Mouse (Mus musculus) T-cell, adult 2 months (primary cell): ENCODE measurements at regions not wholly inside any gene's neighbourhood (a gene's known extent, or its start where the extent isn't known, plus 50 kb on each side); places are given as distances from the start of the nearest gene placed in this dataset.

Experiments
- DNase-seq: peaks from one replicate; pipeline ENCODE4 v3.0.0; 2022; ENCODE audit warnings: low spot score

- DNase-seq: no peak
Observed at GRCm38 (mm10) chr16:30652692-30653091, 53.2 kb downstream of the Fam43a start.

- DNase-seq: no peak
Observed at GRCm38 (mm10) chr16:30653806-30654205, 54.3 kb downstream of the Fam43a start.

- no peak for DNase-seq
Observed at GRCm38 (mm10) chr16:30654226-30654625, 54.7 kb downstream of the Fam43a start.

- DNase-seq: no peak
Observed at GRCm38 (mm10) chr16:30655798-30656221, 56.3 kb downstream of the Fam43a start.

- no peak for DNase-seq
Observed at GRCm38 (mm10) chr16:30656881-30657280, 57.4 kb downstream of the Fam43a start.

DNA sequence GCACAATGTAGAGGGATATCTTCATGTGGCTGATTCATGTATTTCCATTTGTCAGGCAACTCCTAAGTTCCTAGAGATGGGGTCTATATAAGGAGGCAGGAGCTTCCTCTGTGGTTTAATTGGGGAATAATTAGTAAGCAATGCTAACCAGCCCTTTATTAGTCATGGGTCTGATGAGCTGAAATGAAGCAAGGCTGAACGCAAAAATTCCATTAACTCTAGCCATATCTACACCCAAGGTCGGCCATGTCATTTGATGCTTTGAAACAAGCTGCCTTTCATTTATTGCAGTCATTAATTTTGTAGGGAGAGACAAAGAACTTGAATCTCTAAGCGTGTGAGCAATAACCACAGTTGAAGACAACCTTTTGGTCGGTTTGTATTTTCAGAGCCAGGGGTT lies 59.4 kb downstream of the Fam43a start:
- no peak for DNase-seq

- no peak for DNase-seq
Observed at GRCm38 (mm10) chr16:30661086-30661977, 61.8 kb downstream of the Fam43a start.

GRCm38 (mm10) chr16:30663055-30663454 lies 63.5 kb downstream of the Fam43a start:
- DNase-seq: no peak

DNA sequence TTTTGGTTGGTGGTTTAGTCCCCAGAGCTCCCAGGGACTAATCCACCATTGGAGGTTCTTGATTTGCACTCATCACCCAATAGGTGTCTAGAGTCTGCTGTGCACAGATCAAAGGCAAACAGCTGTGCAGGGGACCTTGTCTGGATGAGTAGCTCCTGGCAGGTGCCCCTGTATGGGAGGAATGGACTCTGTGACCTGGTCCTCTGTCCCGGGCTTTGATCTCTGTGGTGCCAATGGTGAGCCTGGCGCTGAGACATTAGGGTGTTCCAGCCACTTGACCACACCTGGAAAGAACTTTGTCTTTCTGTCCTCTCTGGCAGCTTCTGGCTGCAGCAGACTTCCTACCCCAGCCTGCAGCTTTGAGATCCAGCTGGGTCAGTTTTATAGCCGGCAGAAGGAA lies 64.4 kb downstream of the Fam43a start:
- DNase-seq: no peak

- no peak for DNase-seq
Observed at GRCm38 (mm10) chr16:30664433-30664832, 64.9 kb downstream of the Fam43a start.

DNA sequence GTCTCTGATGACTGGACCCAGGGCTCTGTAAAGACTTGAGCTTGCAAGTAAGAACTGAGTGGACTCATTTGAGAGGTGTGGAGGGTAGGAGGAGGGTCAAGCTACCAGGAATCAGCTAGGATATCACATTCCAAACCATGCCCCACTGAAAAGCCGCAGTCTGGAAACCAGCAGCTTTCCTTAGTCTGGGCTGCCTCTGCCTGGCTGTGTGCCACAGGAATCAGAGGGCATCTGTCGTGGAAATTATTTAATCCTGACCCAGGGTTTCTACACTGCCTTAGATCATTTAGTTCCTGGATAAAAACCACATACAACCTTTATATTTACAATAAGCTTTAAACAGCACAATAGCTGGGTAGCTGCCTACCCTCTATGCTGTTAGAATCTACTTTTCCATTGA lies 66.4 kb downstream of the Fam43a start:
- no peak for DNase-seq

DNA sequence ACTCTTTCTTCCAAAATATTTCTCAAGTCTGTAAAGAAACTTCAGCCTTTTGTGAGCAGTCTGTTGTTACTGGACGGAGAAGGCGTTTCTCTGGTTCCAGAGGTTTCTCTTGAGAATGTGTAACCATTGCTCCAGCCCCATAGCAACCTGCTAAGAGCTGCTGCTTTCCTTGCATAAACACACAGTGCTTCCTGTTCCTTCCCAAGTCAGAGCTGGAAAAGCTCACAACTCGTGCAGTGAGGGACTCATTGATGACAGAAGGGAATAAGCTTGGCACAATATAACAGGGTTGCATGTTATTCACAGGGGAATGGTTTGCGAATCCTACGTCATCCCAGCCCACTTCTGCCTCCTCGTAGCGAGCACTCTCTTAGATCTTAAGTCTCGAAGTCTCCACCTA lies 70.4 kb downstream of the Fam43a start:
- DNase-seq: no peak

- no peak for DNase-seq
Observed at GRCm38 (mm10) chr16:30671584-30671983, 72.1 kb downstream of the Fam43a start.

GRCm38 (mm10) chr16:30672776-30673550 lies 73.4 kb downstream of the Fam43a start:
- no peak for DNase-seq

- no peak for DNase-seq
Observed at GRCm38 (mm10) chr16:30673662-30674061, 74.1 kb downstream of the Fam43a start.

DNA sequence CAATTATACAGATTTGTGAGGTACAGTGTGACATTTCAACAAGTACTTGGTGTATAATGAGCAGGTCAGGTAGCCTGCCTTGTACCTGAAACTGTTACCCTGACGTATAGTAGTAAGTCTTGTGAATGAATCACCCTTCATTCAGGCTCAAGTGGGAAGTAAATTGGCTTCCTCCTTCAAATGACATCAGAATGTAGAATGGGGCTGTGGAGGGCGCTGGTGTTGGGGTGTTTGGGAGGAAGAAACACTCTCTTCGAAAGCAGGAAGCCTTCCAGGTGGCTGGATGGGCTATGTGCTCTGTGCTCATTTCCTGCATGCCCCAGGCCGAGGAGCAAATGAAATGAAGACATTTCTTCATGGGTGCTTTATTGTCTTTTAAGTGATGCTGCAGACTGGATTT lies 76.3 kb downstream of the Fam43a start:
- DNase-seq: no peak

- no peak for DNase-seq
Observed at GRCm38 (mm10) chr16:30677016-30677415, 77.5 kb downstream of the Fam43a start.

- DNase-seq: no peak
Observed at GRCm38 (mm10) chr16:30677896-30678707, 78.6 kb downstream of the Fam43a start.

DNA sequence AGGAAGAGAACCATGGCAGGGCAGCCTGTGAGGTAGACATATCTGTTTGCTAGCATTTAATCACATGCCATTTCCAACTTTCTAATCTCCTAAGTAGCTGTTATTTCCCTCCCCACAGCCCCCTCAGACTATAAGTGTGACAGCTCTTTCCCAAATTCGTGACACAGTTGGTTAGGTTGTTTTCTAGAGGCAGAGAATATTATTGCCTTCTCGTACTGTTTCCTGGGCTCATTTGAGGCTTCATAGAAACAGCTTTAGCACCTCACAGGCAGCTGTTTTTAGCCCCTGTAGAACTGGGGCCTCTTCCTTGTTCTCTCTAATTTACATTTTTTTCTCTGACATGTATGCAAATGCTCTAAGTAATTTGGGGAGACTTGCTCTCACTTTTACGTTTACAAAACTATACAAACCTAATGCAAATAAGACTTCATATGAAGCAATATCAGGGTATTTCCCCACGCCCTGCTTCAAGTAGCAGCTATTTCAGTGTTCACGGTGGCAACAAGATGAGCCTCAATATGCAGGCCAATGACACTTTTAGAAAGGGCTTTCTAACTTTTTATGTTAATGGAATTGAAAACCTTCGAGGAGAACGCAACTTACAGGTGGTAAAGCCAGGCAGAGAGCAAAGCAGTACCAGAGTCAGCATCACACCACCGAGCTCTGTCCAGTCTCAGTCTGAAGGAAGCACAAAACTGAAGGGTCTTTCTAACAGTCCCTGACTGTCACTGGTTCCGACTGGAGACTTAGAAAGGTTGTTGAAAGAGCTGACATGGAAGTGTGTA lies 79.4 kb downstream of the Fam43a start:
- no peak for DNase-seq

DNA sequence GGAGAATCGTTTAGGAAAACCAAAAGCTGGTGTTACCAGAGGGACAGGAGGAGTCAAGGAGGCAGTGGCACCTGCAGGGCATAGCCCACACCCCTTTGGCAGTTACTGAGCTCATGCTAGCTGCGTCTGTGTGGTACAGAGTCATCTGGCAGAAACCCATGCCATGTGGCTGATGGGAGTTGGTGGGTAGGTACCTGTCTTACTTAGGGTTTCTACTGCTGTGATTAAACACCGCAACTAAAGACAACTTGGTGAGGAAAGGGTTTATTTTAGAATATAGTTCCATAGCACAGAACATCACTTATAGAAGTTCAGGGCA lies 79.9 kb downstream of the Fam43a start:
- DNase-seq: no peak

DNA sequence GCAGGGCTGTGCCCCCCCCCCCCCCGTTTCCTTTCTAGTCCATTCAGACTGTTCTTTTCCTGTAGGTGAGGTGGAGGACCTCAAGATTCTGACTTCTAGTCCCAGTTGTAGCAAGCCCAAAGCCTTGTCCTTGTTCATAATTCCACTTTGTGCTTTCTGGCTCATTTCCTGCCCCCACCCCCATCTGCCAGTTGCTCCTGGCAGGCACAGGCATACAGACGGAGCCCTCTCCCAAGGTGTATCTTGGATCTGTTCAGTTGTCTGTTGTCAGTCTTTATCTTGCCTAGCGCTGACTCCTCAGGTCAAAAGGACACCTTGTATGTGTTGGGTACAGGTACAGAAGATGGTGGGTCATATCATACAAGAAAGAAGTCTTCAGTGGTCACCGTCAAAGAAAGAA lies 81.9 kb downstream of the Fam43a start:
- DNase-seq: no peak

DNA sequence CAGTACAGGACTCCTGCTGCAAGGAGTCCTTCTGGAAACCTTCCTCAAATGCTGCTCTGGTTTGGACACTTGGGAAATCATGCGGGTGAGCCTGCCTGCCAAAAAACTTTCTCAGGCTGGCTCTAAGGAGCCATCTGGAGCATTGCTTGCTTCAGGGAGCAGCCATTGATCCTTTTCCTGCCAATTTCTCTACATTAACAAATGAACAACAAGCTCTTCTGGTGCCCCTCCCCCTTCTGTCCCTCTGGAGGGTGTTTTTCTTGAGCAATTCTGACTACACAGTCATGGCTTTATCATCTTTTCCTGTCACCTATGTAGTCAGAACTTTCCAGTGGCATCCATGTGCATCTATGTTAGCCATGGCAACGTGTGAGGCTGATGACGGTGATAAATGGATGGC lies 84.5 kb downstream of the Fam43a start:
- no peak for DNase-seq
